Mouse (Mus musculus): ENCODE results near the gene 4921507P07Rik. TPM values are rescaled to one million over a fixed set of nuclear protein-coding genes. Genes with fewer than 3 reads are reported as not detected.

Gene 4921507P07Rik
- polyA plus RNA-seq, 1 experiment from 2014 or later, result 1.1 TPM

GRCm38 (mm10) chr6:50526597-50527024 lies 69.8 kb downstream of the 4921507P07Rik start:
- no peak overlapping the region for H3K27ac ChIP-seq
- peaks cover 7% of the 10 kb centered on the region for H3K4me1 ChIP-seq
- no peak overlapping the region for H3K4me2 ChIP-seq
- H3K9me3 ChIP-seq (replicated peaks), result no peaks in the 10 kb centered on the region
- no peak overlapping the region for H3K9ac ChIP-seq
- 33% methylated on average over 7 of the region's 7 CpGs for WGBS
- H3K27me3 ChIP-seq, result no peaks in the 10 kb centered on the region
- no peaks in the 10 kb centered on the region for H3K36me3 ChIP-seq
- no peak for ATAC-seq (replicated peaks; ENCODE audit: low FRiP score)
- no peak overlapping the region for H3K4me3 ChIP-seq (replicated peaks)

GRCm38 (mm10) chr6:50525846-50526245 lies 70.6 kb downstream of the 4921507P07Rik start:
- no peaks in the 10 kb centered on the region for H3K9me3 ChIP-seq (replicated peaks)
- H3K36me3 ChIP-seq, result no peaks in the 10 kb centered on the region
- peaks cover 13% of the 10 kb centered on the region for H3K4me1 ChIP-seq
- no peak overlapping the region for H3K9ac ChIP-seq
- no peak overlapping the region for H3K4me2 ChIP-seq
- no peaks in the 10 kb centered on the region for H3K27me3 ChIP-seq
- H3K4me3 ChIP-seq (replicated peaks), result no peak overlapping the region
- ATAC-seq (replicated peaks; ENCODE audit: low FRiP score), result no peak
- 74% methylated on average over 8 of the region's 8 CpGs for WGBS
- H3K27ac ChIP-seq, result no peak overlapping the region

- H3K9ac ChIP-seq, result no peak overlapping the region
- H3K9me3 ChIP-seq (replicated peaks), result no peaks in the 10 kb centered on the region
- no peak for ATAC-seq (replicated peaks; ENCODE audit: low FRiP score)
- WGBS, result 84% methylated on average over 10 of the region's 10 CpGs
- H3K4me3 ChIP-seq (replicated peaks), result no peak overlapping the region
- no peaks in the 10 kb centered on the region for H3K36me3 ChIP-seq
- H3K27ac ChIP-seq, result no peak overlapping the region
- no peaks in the 10 kb centered on the region for H3K27me3 ChIP-seq
- no peak overlapping the region for H3K4me2 ChIP-seq
- peaks cover 13% of the 10 kb centered on the region for H3K4me1 ChIP-seq
These were observed 72.1 kb downstream of the 4921507P07Rik start for GRCm38 (mm10) chr6:50524261-50524896.

Small RNAs within 50 kb of the gene (microRNA-seq; reads per million reads assigned to microRNA genes)
- gene Mir6371, result not detected

Other genes starting within 250 kb of the 4921507P07Rik start
- gene Osbpl3, start 140.4 kb downstream of the 4921507P07Rik start, polyA plus RNA-seq (2015; fragmentation: Nextera tagmentation; extraction: Ambion mirVana), result 15.7 and 16.7 TPM in 2 replicates
- 79.5 and 88.2 TPM in 2 replicates for gene Cycs, start 30.1 kb downstream of the 4921507P07Rik start, polyA plus RNA-seq (2015; fragmentation: Nextera tagmentation; extraction: Ambion mirVana)
- 0.26 TPM in 1 of 2 replicates, not detected in the other for gene Npvf, start 57.8 kb upstream of the 4921507P07Rik start, polyA plus RNA-seq (2015; fragmentation: Nextera tagmentation; extraction: Ambion mirVana)